In the genomic region with DNA sequence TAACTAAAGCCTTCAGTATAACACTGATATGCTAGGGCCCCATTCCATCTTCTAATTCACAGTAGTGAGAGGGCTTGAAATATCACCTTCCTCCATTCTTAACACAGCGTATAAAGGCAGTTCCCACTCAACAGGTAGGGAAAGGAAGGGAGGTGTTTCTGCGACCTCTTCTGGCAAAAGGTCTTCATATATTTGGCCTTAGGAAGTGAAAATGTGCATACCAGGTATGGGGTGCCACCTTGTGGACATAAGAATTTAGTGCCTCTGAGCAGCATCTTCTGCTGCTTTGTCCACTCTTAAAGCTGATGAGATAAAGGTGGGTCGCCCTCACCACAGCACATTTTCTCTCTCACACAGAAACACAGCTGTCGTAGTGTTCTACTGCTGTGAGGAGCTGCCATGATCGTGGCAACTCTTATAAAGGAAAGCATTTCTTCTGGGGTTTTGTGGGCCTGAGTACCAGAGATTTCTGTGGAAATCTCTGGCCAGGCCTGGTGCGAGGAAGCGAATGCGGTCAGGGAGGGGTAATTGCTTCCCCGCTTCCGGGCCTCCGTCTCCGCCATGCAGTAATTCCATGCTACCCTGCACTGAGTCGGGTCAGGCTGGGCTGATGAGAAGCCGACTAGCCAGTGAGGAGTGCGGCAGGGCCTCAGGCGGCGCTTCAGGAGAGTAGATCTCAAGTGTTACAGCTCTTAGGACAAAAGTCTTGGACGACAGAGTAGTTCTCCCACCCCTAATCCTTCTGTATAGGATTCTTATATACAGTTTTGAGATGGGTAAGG, we compare ENCODE assay signal across 8 mouse cellular contexts.
DNase-seq lines count a peak whose midpoint lies in the region; ATAC-seq lines count a peak whose summit lies in the region.

No protein-coding gene starts in this region.

- 0 out of 2 replicates have a peak overlapping the region, but pooled peaks have one; percentile 17 for H3K9ac ChIP-seq in hindbrain, embryonic 15.5 days

- WGBS in hindbrain, embryonic 15.5 days = 41% methylated on average over 18 of the region's 18 CpGs

- no peaks in the 10 kb centered on the region for H3K9me3 ChIP-seq in hindbrain, embryonic 15.5 days

- no peaks in the 10 kb centered on the region for H3K36me3 ChIP-seq in hindbrain, embryonic 15.5 days

- ATAC-seq in hindbrain, embryonic 15.5 days (ENCODE audit: low FRiP score, low read depth) = peak; percentile 83
- no peak for ATAC-seq in erythroblast, adult 5-6 weeks (replicated peaks; ENCODE audit: low FRiP score, poor library complexity, severe bottlenecking)

- no peak overlapping the region for H3K4me2 ChIP-seq in hindbrain, embryonic 15.5 days

- no peak overlapping the region for H3K27ac ChIP-seq in hindbrain, embryonic 15.5 days (replicated peaks)

- no peak overlapping the region for H3K4me3 ChIP-seq in hindbrain, embryonic 15.5 days

- peak; percentile 92 for DNase-seq in R1 (ENCODE audit: low read depth, low spot score)
- DNase-seq in cerebellum, adult 8-10 months = peak; percentile 75
- peak; percentile 73 to 91 for DNase-seq in frontal cortex, adult 2 months (ENCODE audit: extremely low spot score in 1 of 2, low spot score in 1 of 2)
- peak; percentile 36 to 60 for DNase-seq in layer of hippocampus, postnatal 25 days (ENCODE audit: extremely low spot score in 1 of 2, low spot score in 1 of 2)
- DNase-seq in lung, postnatal 36 days = peak; percentile 90
- peak; percentile 81 to 84 for DNase-seq in right cerebral cortex, postnatal 10 days (ENCODE audit: low spot score in 2 of 2)

- no peaks in the 10 kb centered on the region for H3K27me3 ChIP-seq in hindbrain, embryonic 15.5 days

- 0 out of 2 replicates have a peak, but pooled peaks cover 3% of the 10 kb centered on the region for H3K4me1 ChIP-seq in hindbrain, embryonic 15.5 days (replicated peaks)
